Comparison of ENCODE assay signal across 10 mouse cellular contexts in genomic region chr7:126180956-126181355, GRCm38 (mm10). TPM values are rescaled to one million over a fixed set of nuclear protein-coding genes. Genes with fewer than 3 reads are reported as not detected.
A peak's percentile ranks its signal among the peaks of the same experiment; 100 is the strongest.
DNase-seq lines count a peak whose midpoint lies in the region; ATAC-seq lines count a peak whose summit lies in the region.
"Had no signal": no experiment of that assay in that cellular context is flagged by ENCODE, and none has a peak within 500 bp of the region (broad histone marks: within the 10 kb centered on the region; RNA-seq: fewer than 3 reads in every experiment).

No protein-coding gene starts in this region.

- H3K36me3 ChIP-seq in hindbrain, embryonic 10.5 days, result no peaks in the 10 kb centered on the region
- no peaks in the 10 kb centered on the region for H3K36me3 ChIP-seq in hindbrain, embryonic 13.5 days
- no peaks in the 10 kb centered on the region for H3K36me3 ChIP-seq in liver, embryonic 12.5 days

- H3K9ac ChIP-seq in hindbrain, embryonic 13.5 days, result no peak overlapping the region
- H3K9ac ChIP-seq in liver, embryonic 12.5 days, result no peak overlapping the region

- no peak for ATAC-seq in hindbrain, embryonic 13.5 days (ENCODE audit: low FRiP score)
- no peak for ATAC-seq in liver, embryonic 12.5 days

- H3K27ac ChIP-seq in hindbrain, embryonic 10.5 days, result 0 out of 2 replicates have a peak overlapping the region, but pooled peaks have one; percentile 4
- H3K27ac ChIP-seq in hindbrain, embryonic 13.5 days, result no peak overlapping the region
- H3K27ac ChIP-seq in liver, embryonic 12.5 days, result peak overlapping the region; percentile 47

- no peak overlapping the region for H3K4me2 ChIP-seq in hindbrain, embryonic 13.5 days
- H3K4me2 ChIP-seq in liver, embryonic 12.5 days, result peak overlapping the region; percentile 4; the same call in 1 of the 2 replicates

- no peaks in the 10 kb centered on the region for H3K9me3 ChIP-seq in hindbrain, embryonic 10.5 days
- no peaks in the 10 kb centered on the region for H3K9me3 ChIP-seq in hindbrain, embryonic 13.5 days
- H3K9me3 ChIP-seq in liver, embryonic 12.5 days (replicated peaks), result no peaks in the 10 kb centered on the region

- no peaks in the 10 kb centered on the region for H3K27me3 ChIP-seq in hindbrain, embryonic 10.5 days (ENCODE audit: insufficient read depth, poor library complexity, severe bottlenecking)
- no peaks in the 10 kb centered on the region for H3K27me3 ChIP-seq in hindbrain, embryonic 13.5 days
- H3K27me3 ChIP-seq in liver, embryonic 12.5 days (replicated peaks), result no peaks in the 10 kb centered on the region

- H3K4me3 ChIP-seq in hindbrain, embryonic 10.5 days, result no peak overlapping the region
- H3K4me3 ChIP-seq in hindbrain, embryonic 13.5 days, result no peak overlapping the region
- H3K4me3 ChIP-seq in liver, embryonic 12.5 days, result no peak overlapping the region
- H3K4me3 ChIP-seq: myocyte had no signal

- WGBS in hindbrain, embryonic 10.5 days, result 72% methylated on average over 3 of the region's 3 CpGs
- 84% methylated on average over 3 of the region's 3 CpGs for WGBS in hindbrain, embryonic 13.5 days
- WGBS in liver, embryonic 12.5 days (ENCODE audit: insufficient replicate concordance), result 29% methylated on average over 3 of the region's 3 CpGs

- no peak for DNase-seq in hindbrain, embryonic 10.5 days (ENCODE audit: low spot score)
- peak; percentile 62 for DNase-seq in T-cell, adult 2 months (ENCODE audit: low spot score)
- DNase-seq in thymus, adult 18-20 months, result peak; percentile 21 to 61
- DNase-seq in cerebellum, postnatal 14 days, result no peak
- DNase-seq in layer of hippocampus, postnatal 10 days (ENCODE audit: low spot score in 2 of 2), result no peak
- DNase-seq in neural tube, embryonic 10.5 days (ENCODE audit: extremely low spot score, low spot score), result no peak
- DNase-seq: gastrocnemius, postnatal 36 days had no signal

- peaks cover 28% of the 10 kb centered on the region for H3K4me1 ChIP-seq in hindbrain, embryonic 10.5 days (replicated peaks)
- H3K4me1 ChIP-seq in hindbrain, embryonic 13.5 days (replicated peaks), result peaks cover 40% of the 10 kb centered on the region
- peaks cover 82% of the 10 kb centered on the region for H3K4me1 ChIP-seq in liver, embryonic 12.5 days

RNA-seq across cellular contexts. Expression of gene Xpo6, which starts 19.3 kb away (rescaled TPM):
- 60.9 and 63.7 TPM in 2 replicates for polyA plus RNA-seq in hindbrain, embryonic 10.5 days (2016; fragmentation: Nextera tagmentation; extraction: Ambion mirVana)
- polyA plus RNA-seq in hindbrain, embryonic 13.5 days (2015; fragmentation: Nextera tagmentation; extraction: Ambion mirVana), result 45.8 and 46.8 TPM in 2 replicates
- 38.0 and 39.8 TPM in 2 replicates for polyA plus RNA-seq in liver, embryonic 12.5 days (2016; fragmentation: Nextera tagmentation; extraction: Ambion mirVana)
- 100 to 1,000 TPM; 104 to 106 TPM for total RNA-seq in layer of hippocampus, postnatal 10 days (2021)

Comparison
In these comparisons a context has a peak if more than half of its experiments do, and no peak if none do; other contexts are left out.
1. DNase-seq: peak in T-cell, adult 2 months (single experiment) and thymus, adult 18-20 months (2 of 2); none in hindbrain, embryonic 10.5 days (single experiment), cerebellum, postnatal 14 days (0 of 2), layer of hippocampus, postnatal 10 days (0 of 2) and neural tube, embryonic 10.5 days (single experiment).